8 mouse cellular contexts compared by ENCODE assay signal in genomic region chr2:125248256-125248655, GRCm38 (mm10). TPM values are rescaled to one million over a fixed set of nuclear protein-coding genes. Genes with fewer than 3 reads are reported as not detected.
DNase-seq lines count a peak whose midpoint lies in the region; ATAC-seq and TF ChIP-seq lines count a peak whose summit lies in the region.

No protein-coding gene starts in this region.

- no peak for ATAC-seq in forebrain, embryonic 14.5 days
- ATAC-seq in liver, embryonic 14.5 days (ENCODE audit: insufficient read depth), result no peak

- H3K4me2 ChIP-seq in forebrain, embryonic 14.5 days (ENCODE audit: low read length), result peak overlapping the region; percentile 76
- peak overlapping the region; percentile 78 for H3K4me2 ChIP-seq in liver, embryonic 14.5 days (ENCODE audit: low read depth)

- peak overlapping the region; percentile 87 for H3K9ac ChIP-seq in forebrain, embryonic 14.5 days (ENCODE audit: low read length)
- H3K9ac ChIP-seq in liver, embryonic 14.5 days (replicated peaks), result peak overlapping the region; percentile 87

- H3ac ChIP-seq in C2C12 (ENCODE audit: control insufficient read depth, insufficient read length, low read depth), result peak overlapping the region; percentile 67

- no peaks in the 10 kb centered on the region for H3K9me3 ChIP-seq in forebrain, embryonic 14.5 days (replicated peaks; ENCODE audit: control insufficient read depth, low read length)
- H3K9me3 ChIP-seq in liver, embryonic 14.5 days (ENCODE audit: control insufficient read depth, low read length), result no peaks in the 10 kb centered on the region

- H3K27me3 ChIP-seq in C2C12 (ENCODE audit: control insufficient read depth, insufficient read depth, insufficient read length), result no peaks in the 10 kb centered on the region
- no peaks in the 10 kb centered on the region for H3K27me3 ChIP-seq in forebrain, embryonic 14.5 days (replicated peaks; ENCODE audit: control insufficient read depth, insufficient read depth, low read length)
- no peaks in the 10 kb centered on the region for H3K27me3 ChIP-seq in liver, embryonic 14.5 days (ENCODE audit: control insufficient read depth, insufficient read depth, low read length)

- under 1% methylated on average over 8 of the region's 8 CpGs for WGBS in forebrain, embryonic 14.5 days
- 0% methylated on average over 8 of the region's 8 CpGs for WGBS in liver, embryonic 14.5 days (ENCODE audit: insufficient replicate concordance)

- intact Hi-C loops in gastrocnemius, adult 2 months (cut with DNase I), result no loop called here

- no peak for TF ChIP-seq CTCF in gastrocnemius, adult 2 months (IDR thresholded peaks at IDR 0.05)
- no peak for TF ChIP-seq CTCF in C2C12 (IDR thresholded peaks at IDR 0.05; ENCODE audit: control insufficient read depth, insufficient read depth, insufficient read length)
- no peak for TF ChIP-seq CTCF in liver, embryonic 14.5 days (IDR thresholded peaks at IDR 0.05; ENCODE audit: low read depth)

- peaks cover 43% of the 10 kb centered on the region for H3K36me3 ChIP-seq in C2C12 (ENCODE audit: control insufficient read depth, insufficient read depth)
- H3K36me3 ChIP-seq in forebrain, embryonic 14.5 days (ENCODE audit: control insufficient read depth, insufficient read depth, low read length), result peaks cover 11% of the 10 kb centered on the region; the same call in 1 of the 2 replicates
- H3K36me3 ChIP-seq in liver, embryonic 14.5 days (replicated peaks; ENCODE audit: control insufficient read depth, insufficient read depth, low read depth), result peaks cover 38% of the 10 kb centered on the region

- TF ChIP-seq EP300 in liver, embryonic 14.5 days (IDR thresholded peaks at IDR 0.05; ENCODE audit: low read depth), result no peak

- DNase-seq in gastrocnemius, adult 2 months, result no peak
- DNase-seq in gastrocnemius, postnatal 25 days, result no peak
- DNase-seq in forebrain, embryonic 14.5 days (ENCODE audit: low spot score), result no peak
- DNase-seq in liver, embryonic 14.5 days (ENCODE audit: low read depth in 3 of 3, low spot score in 3 of 3), result no peak
- no peak for DNase-seq in adrenal gland, adult (ENCODE audit: inconsistent age in 2 of 2, low spot score in 1 of 2)
- no peak for DNase-seq in urinary bladder, adult 2 months (ENCODE audit: low spot score)
- no peak for DNase-seq in urinary bladder, postnatal 4 days (ENCODE audit: low spot score in 2 of 2)

- H3K27ac ChIP-seq in gastrocnemius, adult 2 months, result peak overlapping the region; percentile 83; the same call in 1 of the 2 replicates
- H3K27ac ChIP-seq in forebrain, embryonic 14.5 days (ENCODE audit: low read depth, low read length), result peak overlapping the region; percentile 86; the same call in 1 of the 2 replicates
- H3K27ac ChIP-seq in liver, embryonic 14.5 days, result peak overlapping the region; percentile 67

- peaks cover 52% of the 10 kb centered on the region for H3K79me3 ChIP-seq in C2C12 (ENCODE audit: low read depth)

- peak overlapping the region; percentile 88 for H3K4me3 ChIP-seq in gastrocnemius, adult 2 months
- peak overlapping the region; percentile 78 for H3K4me3 ChIP-seq in C2C12 (ENCODE audit: insufficient read depth, poor library complexity, severe bottlenecking)
- peak overlapping the region; percentile 70 for H3K4me3 ChIP-seq in forebrain, embryonic 14.5 days (ENCODE audit: low read depth, low read length)
- peak overlapping the region; percentile 76 to 88 for H3K4me3 ChIP-seq in liver, embryonic 14.5 days (ENCODE audit: insufficient read depth in 1 of 2, low read depth in 2 of 2, low read length in 2 of 2)

- H3K4me1 ChIP-seq in forebrain, embryonic 14.5 days (ENCODE audit: control insufficient read depth, insufficient read depth, low read length), result peaks cover 10% of the 10 kb centered on the region
- H3K4me1 ChIP-seq in liver, embryonic 14.5 days (replicated peaks; ENCODE audit: control insufficient read depth in 2 of 2, insufficient read depth in 2 of 2, low read length in 1 of 2), result peaks cover 18 to 21% of the 10 kb centered on the region in 2 experiments

- H3K79me2 ChIP-seq in C2C12 (ENCODE audit: control insufficient read depth, insufficient read depth), result peaks cover 63% of the 10 kb centered on the region

TF ChIP-seq in C2C12, 6 proteins besides CTCF, POLR2A, EP300 and RAD21:
- TF ChIP-seq MYOG (IDR thresholded peaks at IDR 0.05; ENCODE audit: control insufficient read depth, extremely low read depth, insufficient read length), result no peak
- TF ChIP-seq USF1 (IDR thresholded peaks at IDR 0.05; ENCODE audit: low read depth), result no peak
- no peak for TF ChIP-seq CEBPB (IDR thresholded peaks at IDR 0.05; ENCODE audit: low read depth)
- TF ChIP-seq MAX (IDR thresholded peaks at IDR 0.05), result no peak
- no peak for TF ChIP-seq FOSL1 (IDR thresholded peaks at IDR 0.05; ENCODE audit: insufficient read depth, low read length, poor library complexity, severe bottlenecking)
- TF ChIP-seq MYOD1 (IDR thresholded peaks at IDR 0.05; ENCODE audit: control insufficient read depth, insufficient read length, low read depth), result no peak
TF ChIP-seq in C2C12: peak in this region for 0.

RNA-seq across cellular contexts. Expression of gene Dut, which starts 1.3 kb away (rescaled TPM):
- total RNA-seq in gastrocnemius, adult 2 months (2021), result 1 to 10 TPM; 7.0 to 7.3 TPM
- total RNA-seq in gastrocnemius, postnatal 25 days (2021), result 1 to 10 TPM; 6.4 to 7.4 TPM
- 99.9 TPM for polyA plus RNA-seq in C2C12 (2012; fragmentation: generic; extraction: Trizol)
- polyA plus RNA-seq in forebrain, embryonic 14.5 days (2014; fragmentation: Nextera tagmentation; extraction: Ambion mirVana), result 127 and 151 TPM in 2 replicates
- polyA plus RNA-seq in liver, embryonic 14.5 days (2012; rRNA removed), result 50.9 and 89.0 TPM in 2 replicates
- 138 and 154 TPM in 2 replicates for polyA plus RNA-seq in liver, embryonic 14.5 days (2014; fragmentation: Nextera tagmentation; extraction: Ambion mirVana)
- 17.9 and 22.2 TPM in 2 replicates for polyA plus RNA-seq in urinary bladder, adult 2 months (2012; rRNA removed)
